In genomic region chr11:70232546-70232945, GRCm38 (mm10) we compare ENCODE assay signal across 8 mouse cellular contexts. TPM values are rescaled to one million over a fixed set of nuclear protein-coding genes. Genes with fewer than 3 reads are reported as not detected.
A peak's percentile ranks its signal among the peaks of the same experiment; 100 is the strongest.
DNase-seq lines count a peak whose midpoint lies in the region; ATAC-seq and TF ChIP-seq lines count a peak whose summit lies in the region.

No protein-coding gene starts in this region.

- TF ChIP-seq CTCF in E14TG2a.4 (conservative IDR thresholded peaks at IDR 0.05; ENCODE audit: low read length): no peak

- peak; percentile 63 for DNase-seq in embryo, embryonic 10 days (ENCODE audit: low spot score)
- peak; percentile 86 for DNase-seq in limb, embryonic 10.5 days (ENCODE audit: low spot score)
- DNase-seq in c-Kit-positive CD71-positive TER-119-positive erythroid progenitor cells, embryonic 14.5 days (ENCODE audit: low spot score): no peak

- peaks cover 25% of the 10 kb centered on the region for H3K27me3 ChIP-seq in erythroblast, embryonic 14.5 days (ENCODE audit: control insufficient read depth)
- H3K27me3 ChIP-seq in E14TG2a.4 (ENCODE audit: insufficient read depth, low read length): peaks cover 28% of the 10 kb centered on the region
- peaks cover 22% of the 10 kb centered on the region for H3K27me3 ChIP-seq in heart, embryonic 16.5 days (ENCODE audit: control insufficient read depth, insufficient read depth, low read length)
- peaks cover 33% of the 10 kb centered on the region for H3K27me3 ChIP-seq in limb, embryonic 10.5 days (ENCODE audit: low read depth, poor library complexity, severe bottlenecking)
- peaks cover 29% of the 10 kb centered on the region for H3K27me3 ChIP-seq in neural tube, embryonic 12.5 days (replicated peaks)

- H3K4me2 ChIP-seq in heart, embryonic 16.5 days (ENCODE audit: low read depth, low read length): peak overlapping the region; percentile 72
- peak overlapping the region; percentile 62 for H3K4me2 ChIP-seq in neural tube, embryonic 12.5 days (replicated peaks)

- WGBS in heart, embryonic 16.5 days: 7% methylated on average over 9 of the region's 10 CpGs
- WGBS in limb, embryonic 10.5 days: 5% methylated on average over 10 of the region's 10 CpGs
- WGBS in neural tube, embryonic 12.5 days: 9% methylated on average over 10 of the region's 10 CpGs

- ATAC-seq in erythroblast, adult 5-6 weeks (replicated peaks; ENCODE audit: low FRiP score, poor library complexity, severe bottlenecking): no peak
- ATAC-seq in heart, embryonic 16.5 days (replicated peaks; ENCODE audit: extremely low read depth, insufficient read depth, low FRiP score): no peak
- no peak for ATAC-seq in neural tube, embryonic 12.5 days (ENCODE audit: low FRiP score, low read depth)

- peaks cover 30% of the 10 kb centered on the region for H3K36me3 ChIP-seq in erythroblast, embryonic 14.5 days (ENCODE audit: control insufficient read depth)
- H3K36me3 ChIP-seq in E14TG2a.4 (ENCODE audit: insufficient read depth, low read length): peaks cover 27% of the 10 kb centered on the region
- peaks cover 10% of the 10 kb centered on the region; the same call in 1 of the 2 replicates for H3K36me3 ChIP-seq in heart, embryonic 16.5 days (ENCODE audit: control insufficient read depth, insufficient read depth)
- H3K36me3 ChIP-seq in limb, embryonic 10.5 days: peaks cover 22% of the 10 kb centered on the region
- H3K36me3 ChIP-seq in neural tube, embryonic 12.5 days: peaks cover 16% of the 10 kb centered on the region

- peak overlapping the region; percentile 44; the same call in 1 of the 2 replicates for H3K27ac ChIP-seq in heart, embryonic 16.5 days (ENCODE audit: low read length)
- peak overlapping the region; percentile 88 for H3K27ac ChIP-seq in limb, embryonic 10.5 days
- H3K27ac ChIP-seq in neural tube, embryonic 12.5 days: no peak overlapping the region

- peaks cover 80% of the 10 kb centered on the region for H3K4me1 ChIP-seq in erythroblast, embryonic 14.5 days (ENCODE audit: control insufficient read depth)
- peaks cover 95% of the 10 kb centered on the region for H3K4me1 ChIP-seq in E14TG2a.4 (replicated peaks; ENCODE audit: low read depth, low read length)
- H3K4me1 ChIP-seq in heart, embryonic 16.5 days (ENCODE audit: control insufficient read depth, insufficient read depth, low read length): peaks cover 19% of the 10 kb centered on the region
- peaks cover 76% of the 10 kb centered on the region for H3K4me1 ChIP-seq in limb, embryonic 10.5 days
- peaks cover 30% of the 10 kb centered on the region for H3K4me1 ChIP-seq in neural tube, embryonic 12.5 days

- H3K9ac ChIP-seq in heart, embryonic 16.5 days (ENCODE audit: low read length): peak overlapping the region; percentile 74
- H3K9ac ChIP-seq in neural tube, embryonic 12.5 days: peak overlapping the region; percentile 56

- peak overlapping the region; percentile 14 for H3K4me3 ChIP-seq in erythroblast, embryonic 14.5 days (replicated peaks)
- H3K4me3 ChIP-seq in E14TG2a.4 (replicated peaks; ENCODE audit: low read length): peak overlapping the region; percentile 73
- H3K4me3 ChIP-seq in heart, embryonic 16.5 days (ENCODE audit: low read length): peak overlapping the region; percentile 56
- H3K4me3 ChIP-seq in limb, embryonic 10.5 days: peak overlapping the region; percentile 48
- peak overlapping the region; percentile 28 for H3K4me3 ChIP-seq in neural tube, embryonic 12.5 days

- no peaks in the 10 kb centered on the region for H3K9me3 ChIP-seq in erythroblast, embryonic 14.5 days (ENCODE audit: control insufficient read depth, low read length)
- H3K9me3 ChIP-seq in E14TG2a.4 (ENCODE audit: low read length): no peaks in the 10 kb centered on the region
- no peaks in the 10 kb centered on the region for H3K9me3 ChIP-seq in heart, embryonic 16.5 days (replicated peaks; ENCODE audit: control insufficient read depth, low read length)
- H3K9me3 ChIP-seq in limb, embryonic 10.5 days (replicated peaks): no peaks in the 10 kb centered on the region
- no peaks in the 10 kb centered on the region for H3K9me3 ChIP-seq in neural tube, embryonic 12.5 days

RNA-seq across cellular contexts. Expression of gene Bcl6b, which starts 2.9 kb away (rescaled TPM):
- polyA plus RNA-seq in erythroblast, embryonic 14.5 days (2012): 0.06 and 0.13 TPM in 2 replicates
- total RNA-seq in erythroblast, adult 5-6 weeks (2015; ENCODE audit: low replicate concordance): not detected in 2 replicates
- 0.56 and 0.68 TPM in 2 replicates for total RNA-seq in erythroblast, adult 5-6 weeks (2017; ENCODE audit: low replicate concordance)
- polyA plus RNA-seq in heart, embryonic 16.5 days (2015; fragmentation: Nextera tagmentation; extraction: Ambion mirVana): 18.1 and 20.2 TPM in 2 replicates
- 5.6 and 7.5 TPM in 2 replicates for polyA plus RNA-seq in limb, embryonic 10.5 days (2016; fragmentation: Nextera tagmentation; extraction: Ambion mirVana)
- polyA plus RNA-seq in neural tube, embryonic 12.5 days (2016; fragmentation: Nextera tagmentation; extraction: Ambion mirVana): 6.9 TPM in 2 replicates

RNA-seq across cellular contexts. Expression of gene 0610010K14Rik, which starts 5.2 kb away (rescaled TPM):
- 9.8 and 17.9 TPM in 2 replicates for polyA plus RNA-seq in erythroblast, embryonic 14.5 days (2012)
- 16.5 and 20.3 TPM in 2 replicates for total RNA-seq in erythroblast, adult 5-6 weeks (2015; ENCODE audit: low replicate concordance)
- total RNA-seq in erythroblast, adult 5-6 weeks (2017; ENCODE audit: low replicate concordance): 3.8 and 7.8 TPM in 2 replicates
- 116 and 121 TPM in 2 replicates for polyA plus RNA-seq in heart, embryonic 16.5 days (2015; fragmentation: Nextera tagmentation; extraction: Ambion mirVana)
- polyA plus RNA-seq in limb, embryonic 10.5 days (2016; fragmentation: Nextera tagmentation; extraction: Ambion mirVana): 220 and 235 TPM in 2 replicates
- polyA plus RNA-seq in neural tube, embryonic 12.5 days (2016; fragmentation: Nextera tagmentation; extraction: Ambion mirVana): 169 and 183 TPM in 2 replicates

RNA-seq across cellular contexts. Expression of gene Gm21988, which starts 7.1 kb away (rescaled TPM):
- 4.0 and 6.0 TPM in 2 replicates for polyA plus RNA-seq in erythroblast, embryonic 14.5 days (2012)
- 2.3 TPM in 1 of 2 replicates, not detected in the other for total RNA-seq in erythroblast, adult 5-6 weeks (2015; ENCODE audit: low replicate concordance)
- not detected in 2 replicates for total RNA-seq in erythroblast, adult 5-6 weeks (2017; ENCODE audit: low replicate concordance)
- polyA plus RNA-seq in heart, embryonic 16.5 days (2015; fragmentation: Nextera tagmentation; extraction: Ambion mirVana): 8.2 and 9.0 TPM in 2 replicates
- 9.7 TPM in 2 replicates for polyA plus RNA-seq in limb, embryonic 10.5 days (2016; fragmentation: Nextera tagmentation; extraction: Ambion mirVana)
- polyA plus RNA-seq in neural tube, embryonic 12.5 days (2016; fragmentation: Nextera tagmentation; extraction: Ambion mirVana): 14.4 and 15.2 TPM in 2 replicates

RNA-seq across cellular contexts. Expression of gene Rnasek, which starts 7.1 kb away (rescaled TPM):
- polyA plus RNA-seq in erythroblast, embryonic 14.5 days (2012): 23.7 and 29.0 TPM in 2 replicates
- total RNA-seq in erythroblast, adult 5-6 weeks (2015; ENCODE audit: low replicate concordance): 76.9 and 79.4 TPM in 2 replicates
- 16.2 and 19.5 TPM in 2 replicates for total RNA-seq in erythroblast, adult 5-6 weeks (2017; ENCODE audit: low replicate concordance)
- 218 and 227 TPM in 2 replicates for polyA plus RNA-seq in heart, embryonic 16.5 days (2015; fragmentation: Nextera tagmentation; extraction: Ambion mirVana)
- polyA plus RNA-seq in limb, embryonic 10.5 days (2016; fragmentation: Nextera tagmentation; extraction: Ambion mirVana): 84.7 and 93.5 TPM in 2 replicates
- polyA plus RNA-seq in neural tube, embryonic 12.5 days (2016; fragmentation: Nextera tagmentation; extraction: Ambion mirVana): 231 and 245 TPM in 2 replicates

RNA-seq across cellular contexts. Expression of gene Slc16a13, which starts 11.7 kb away (rescaled TPM):
- polyA plus RNA-seq in erythroblast, embryonic 14.5 days (2012): 1.5 and 2.3 TPM in 2 replicates
- total RNA-seq in erythroblast, adult 5-6 weeks (2015; ENCODE audit: low replicate concordance): 2.5 and 8.1 TPM in 2 replicates
- total RNA-seq in erythroblast, adult 5-6 weeks (2017; ENCODE audit: low replicate concordance): 5.1 and 8.2 TPM in 2 replicates
- polyA plus RNA-seq in heart, embryonic 16.5 days (2015; fragmentation: Nextera tagmentation; extraction: Ambion mirVana): 5.0 and 5.6 TPM in 2 replicates
- 11.6 and 16.3 TPM in 2 replicates for polyA plus RNA-seq in limb, embryonic 10.5 days (2016; fragmentation: Nextera tagmentation; extraction: Ambion mirVana)
- 13.6 and 16.3 TPM in 2 replicates for polyA plus RNA-seq in neural tube, embryonic 12.5 days (2016; fragmentation: Nextera tagmentation; extraction: Ambion mirVana)

Comparison
In these comparisons a context has a peak if more than half of its experiments do, and no peak if none do; other contexts are left out.
1. H3K4me3 ChIP-seq: peak in every context shown above with its lines; median percentile 73 in E14TG2a.4; 56 in heart, embryonic 16.5 days; 48 in limb, embryonic 10.5 days; 28 in neural tube, embryonic 12.5 days; 14 in erythroblast, embryonic 14.5 days.